Mouse (Mus musculus): ENCODE data around the gene Olfr1223.
"Not testable (repeated sequence)": the region's sequence is repeated elsewhere in the genome, so short reads cannot be mapped to it uniquely, and the experiment has no call there.

Gene Olfr1223

DNA sequence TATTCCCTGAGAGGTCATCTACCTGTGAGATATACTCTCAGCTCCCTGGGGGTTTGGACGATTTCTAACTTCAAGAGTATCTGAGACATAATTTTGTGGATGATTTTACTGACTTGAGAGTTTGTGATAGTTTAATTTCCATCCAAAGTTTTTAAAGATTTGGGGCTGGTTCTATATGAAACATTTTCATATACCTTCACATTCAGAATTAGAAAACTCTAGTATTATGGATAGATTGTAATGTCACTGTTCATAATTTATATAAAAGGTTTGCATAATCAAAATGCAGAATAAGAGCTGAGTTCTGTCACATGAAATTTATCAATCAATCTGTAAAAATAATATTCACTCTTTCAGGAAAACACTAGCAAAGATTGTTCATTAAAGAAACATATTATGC lies at the start of gene Olfr1223:
Gene Olfr1223, minus strand, starts transcription at position 101 of the 400 bp plus-strand sequence.
- no peak for DNase-seq (ENCODE audit: low read depth)

DNA sequence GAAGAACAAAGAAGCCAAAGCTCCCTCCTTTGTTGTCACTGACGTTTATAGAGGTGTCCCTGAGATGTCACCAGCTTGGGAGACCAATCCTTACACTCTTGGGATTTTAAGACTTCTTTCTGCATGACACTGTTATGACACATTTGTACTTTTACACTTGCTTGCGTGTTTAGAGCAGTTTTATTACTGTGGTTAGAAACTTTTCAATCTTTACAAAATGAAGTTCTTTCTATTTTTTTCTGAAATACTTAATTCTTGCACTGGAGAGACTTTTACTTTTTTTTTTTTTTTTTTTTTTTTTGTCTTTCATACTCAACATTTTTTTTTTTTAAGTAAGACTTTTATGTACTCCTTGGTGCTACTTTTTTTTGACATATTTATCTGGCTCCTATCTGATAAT lies 48.6 kb upstream of the Olfr1223 start, which contains the start of gene Olfr1226:
Gene Olfr1226, minus strand, starts transcription at position 101 of the 400 bp plus-strand sequence.
- DNase-seq (ENCODE audit: low read depth), result no peak

DNA sequence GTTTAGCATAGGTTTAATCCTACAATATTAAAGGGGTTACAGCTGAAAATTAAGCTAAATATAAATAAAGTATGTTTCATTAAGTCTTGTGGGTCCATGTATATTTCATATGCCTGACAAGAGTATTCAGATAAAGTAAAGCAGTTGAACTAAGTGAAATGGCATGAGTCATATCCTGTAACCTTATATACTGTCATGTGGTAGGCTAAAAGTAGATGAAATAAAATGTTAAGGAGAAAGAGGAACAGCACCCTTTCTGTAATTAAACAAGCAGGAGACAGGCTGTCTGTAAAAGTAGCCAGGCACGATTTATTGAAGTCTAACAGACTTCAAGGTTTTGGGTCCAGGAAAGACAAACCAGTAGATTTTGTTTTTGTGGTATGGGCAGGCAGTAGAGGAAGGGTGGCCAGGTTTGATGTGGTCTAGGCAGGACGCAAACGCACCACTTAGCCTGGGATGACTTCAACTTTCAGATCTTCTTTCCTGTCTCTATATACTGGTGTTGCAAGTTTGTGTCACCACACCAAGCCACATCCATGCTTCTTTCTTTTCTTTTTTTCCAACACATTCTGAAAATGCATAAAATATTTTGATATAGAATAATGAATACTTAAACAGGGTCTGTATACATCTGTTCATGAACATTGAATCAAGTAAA lies 45.1 kb upstream of the Olfr1223 start:
- DNase-seq (ENCODE audit: low read depth), result peak; percentile 97

DNA sequence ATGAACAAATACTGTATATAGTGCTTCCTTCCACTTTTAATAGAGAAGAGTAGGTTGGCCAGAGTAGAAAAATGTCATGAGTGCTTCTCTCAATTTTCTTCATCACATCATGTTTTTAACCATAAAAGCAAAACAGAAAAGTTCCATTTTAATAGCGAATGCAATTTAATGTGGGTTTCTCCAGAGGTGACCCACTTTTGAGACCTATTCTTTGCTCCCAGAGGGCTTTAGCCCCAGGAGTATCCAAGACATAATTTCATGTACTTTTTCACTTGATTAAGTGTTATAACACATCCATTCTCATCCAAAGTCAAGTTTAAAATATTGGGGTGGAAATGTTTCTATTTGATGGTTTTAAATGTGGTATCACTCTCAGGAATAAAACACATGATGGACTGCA lies 23.2 kb upstream of the Olfr1223 start, which contains the start of gene Olfr1225:
Gene Olfr1225, minus strand, starts transcription at position 101 of the 400 bp plus-strand sequence.
- no peak for DNase-seq (ENCODE audit: low read depth)

DNA sequence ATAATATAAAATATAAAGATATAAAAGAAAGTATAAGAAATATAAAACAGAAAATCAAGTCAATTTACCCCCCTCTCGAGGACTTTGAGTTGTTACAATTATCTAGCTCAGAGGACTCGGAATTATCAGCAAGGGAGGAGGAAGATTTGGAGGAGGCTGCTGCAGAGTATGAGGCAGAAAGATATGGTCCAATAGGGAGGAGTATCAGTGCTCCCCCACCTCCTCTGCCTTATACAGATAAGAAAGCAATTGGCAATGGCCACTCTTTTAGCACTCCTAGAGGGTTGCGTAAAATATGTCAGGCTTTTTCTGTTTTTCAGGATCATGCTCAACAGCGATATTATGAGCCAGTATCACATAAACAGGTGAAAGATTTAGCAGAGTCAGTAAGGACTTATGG lies 13.4 kb upstream of the Olfr1223 start:
- DNase-seq (ENCODE audit: low read depth), result not testable (repeated sequence)

DNA sequence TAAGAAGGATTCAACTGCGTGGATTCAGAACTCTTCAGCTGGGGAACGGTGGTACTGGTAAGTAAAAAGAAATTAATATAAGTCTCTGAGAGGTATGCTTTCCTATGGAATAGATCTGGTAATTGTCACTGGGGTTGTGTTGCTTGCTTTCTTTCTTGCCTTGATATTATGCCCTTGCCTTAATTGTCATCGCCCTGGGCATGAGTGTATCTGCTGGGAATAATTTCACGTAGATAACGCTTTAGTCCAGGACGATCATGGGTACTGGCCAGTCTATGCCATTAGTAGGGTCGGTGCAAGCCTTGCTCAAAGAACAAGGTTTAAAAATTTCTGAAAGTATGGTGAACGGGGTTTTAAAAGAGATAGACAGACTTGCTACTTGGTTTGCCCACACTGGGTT lies 12.6 kb upstream of the Olfr1223 start, which contains the start of gene Olfr1224-ps1:
Gene Olfr1224-ps1, minus strand, starts transcription at position 101 of the 400 bp plus-strand sequence.
- DNase-seq (ENCODE audit: low read depth), result not testable (repeated sequence)

DNA sequence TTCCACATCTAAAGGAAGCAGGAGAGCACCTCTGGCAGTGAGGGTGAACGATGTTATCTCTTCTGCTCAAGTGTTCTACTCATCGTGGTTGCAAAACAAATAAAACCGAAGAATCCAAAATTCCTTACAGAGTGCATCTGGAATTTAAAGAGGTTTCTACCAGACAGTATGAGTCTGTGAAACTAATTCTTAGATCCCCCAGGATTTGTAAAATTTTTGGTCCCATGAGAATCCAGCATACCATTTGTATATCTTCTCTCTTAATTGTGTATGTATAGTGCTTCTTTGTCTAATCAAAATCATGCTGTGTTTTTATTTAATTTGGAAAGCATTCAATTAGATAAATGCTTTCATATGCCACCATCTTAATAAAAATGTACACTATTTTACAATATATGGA lies 18.4 kb downstream of the Olfr1223 start, which contains the start of gene Olfr1222:
Gene Olfr1222, minus strand, starts transcription at position 101 of the 400 bp plus-strand sequence.
- no peak for DNase-seq (ENCODE audit: low read depth)

DNA sequence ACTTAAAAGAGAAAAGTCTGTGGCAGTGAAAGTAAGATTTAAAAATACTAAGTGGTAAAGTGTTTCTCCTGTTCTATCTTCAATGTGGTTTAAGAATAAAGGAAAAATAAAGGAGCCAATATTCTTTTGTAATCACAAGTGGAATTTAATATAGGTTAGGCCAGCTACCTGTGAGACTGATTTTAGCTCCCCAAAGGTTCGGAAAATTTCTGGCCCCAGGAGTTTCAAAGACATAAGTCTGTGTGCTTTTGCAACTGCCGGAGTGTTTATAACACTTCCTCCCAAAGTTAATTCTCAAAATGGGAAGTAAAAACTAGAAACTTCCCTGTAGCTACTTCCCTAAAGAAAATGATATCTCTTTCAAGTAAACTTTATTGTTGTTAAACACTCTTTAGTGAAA lies 34.2 kb downstream of the Olfr1223 start, which contains the start of gene Olfr1221:
Gene Olfr1221, minus strand, starts transcription at position 101 of the 400 bp plus-strand sequence.
- DNase-seq (ENCODE audit: low read depth), result no peak

DNA sequence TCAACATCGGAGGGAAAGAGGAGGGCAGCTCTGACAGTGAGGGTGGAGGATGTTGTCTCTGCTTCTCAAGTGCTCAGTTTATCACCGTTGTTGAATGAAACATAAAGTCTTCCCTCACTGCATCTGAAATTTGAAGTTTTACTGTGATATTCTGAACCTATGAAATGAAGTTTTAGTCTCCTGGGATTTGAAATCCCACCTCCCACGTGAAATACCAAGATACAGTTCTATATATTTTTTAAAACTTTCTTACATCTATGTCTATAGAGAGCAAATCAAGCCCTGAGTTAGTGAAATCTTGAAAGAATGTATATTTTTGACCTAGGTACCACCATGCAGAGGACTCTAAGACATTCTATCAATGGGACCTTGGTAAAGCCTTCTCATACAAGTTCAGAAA lies 44.6 kb downstream of the Olfr1223 start, which contains the start of gene Olfr1220:
Gene Olfr1220, minus strand, starts transcription at position 101 of the 400 bp plus-strand sequence.
- no peak for DNase-seq (ENCODE audit: low read depth)

DNA sequence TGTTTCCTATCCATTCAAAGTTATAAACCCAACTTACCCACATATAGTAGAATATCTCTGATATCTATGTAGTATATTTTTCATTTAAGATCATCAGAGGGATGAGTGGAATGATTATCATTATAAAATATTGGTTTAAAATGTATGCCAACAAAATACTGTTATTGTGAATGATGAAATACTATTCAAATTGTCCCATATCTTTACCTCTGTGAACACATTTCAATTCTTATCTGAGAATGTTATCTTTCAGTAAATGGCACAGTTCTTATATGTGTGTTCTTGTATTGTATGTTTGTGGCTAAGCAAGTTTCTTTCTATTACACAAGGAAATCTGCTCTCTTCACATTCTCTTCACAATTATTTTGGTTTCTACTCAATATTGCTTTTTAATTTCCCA lies 45.7 kb downstream of the Olfr1223 start:
- no peak for DNase-seq (ENCODE audit: low read depth)

DNA sequence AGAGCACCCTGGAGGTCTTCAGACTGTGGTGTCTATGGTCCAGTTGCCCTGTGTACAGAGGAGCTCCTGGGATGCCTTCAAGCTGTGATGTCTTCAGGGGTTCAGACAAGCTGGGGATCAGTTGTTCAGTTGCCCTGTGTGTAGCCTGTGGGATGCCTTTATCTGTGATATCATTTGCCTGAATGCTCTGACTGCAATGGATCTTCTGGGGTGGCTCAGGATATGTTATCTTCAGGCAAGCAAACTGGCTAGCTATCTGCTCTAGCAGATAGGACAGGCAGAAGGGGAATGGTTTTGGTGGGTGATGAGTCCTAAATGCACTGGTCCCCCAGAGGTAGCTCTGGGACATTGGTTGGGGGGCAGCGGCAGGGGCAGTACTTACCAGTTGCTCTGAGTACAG lies 57.5 kb downstream of the Olfr1223 start:
- no peak for DNase-seq (ENCODE audit: low read depth)
